Mouse (Mus musculus) Muller cell, postnatal 12 days (primary cell): ENCODE data around the gene Col6a3.

Source experiments
- DNase-seq: peaks from one replicate; pipeline ENCODE4 v3.0.0-alpha.2; 2015; ENCODE audit errors: inconsistent ontology term

Col6a3 gene

DNA sequence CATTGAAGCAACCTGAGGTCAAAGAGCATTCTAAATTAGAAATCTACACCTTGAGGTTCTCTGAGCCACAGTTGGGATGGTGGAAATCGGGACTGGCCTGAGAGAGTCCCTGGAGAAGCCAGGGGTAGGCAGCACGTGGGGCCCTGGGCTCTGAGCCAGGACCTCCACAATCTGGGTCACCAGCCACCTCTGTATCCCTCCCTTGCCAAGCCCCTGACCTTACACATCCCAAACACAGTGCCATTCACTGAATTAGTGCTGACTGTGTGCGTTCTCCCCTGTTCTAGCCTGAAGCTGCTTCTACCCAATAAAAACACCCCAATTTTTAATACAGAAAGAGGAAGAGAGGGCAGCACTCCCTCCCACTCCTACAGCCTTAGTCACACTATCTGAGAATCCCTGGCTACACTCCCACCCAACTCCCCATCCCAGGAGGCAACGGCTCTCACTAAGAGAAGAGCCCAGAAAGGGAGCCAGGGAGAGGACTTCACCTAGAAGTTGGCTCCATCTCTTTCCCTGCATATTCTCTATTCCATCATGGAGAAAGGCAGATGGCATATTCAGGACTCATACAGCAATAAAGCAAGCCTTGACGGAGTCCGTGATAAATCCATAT lies 46.4 kb downstream of the Col6a3 start:
- peak; percentile 67 for DNase-seq

DNA sequence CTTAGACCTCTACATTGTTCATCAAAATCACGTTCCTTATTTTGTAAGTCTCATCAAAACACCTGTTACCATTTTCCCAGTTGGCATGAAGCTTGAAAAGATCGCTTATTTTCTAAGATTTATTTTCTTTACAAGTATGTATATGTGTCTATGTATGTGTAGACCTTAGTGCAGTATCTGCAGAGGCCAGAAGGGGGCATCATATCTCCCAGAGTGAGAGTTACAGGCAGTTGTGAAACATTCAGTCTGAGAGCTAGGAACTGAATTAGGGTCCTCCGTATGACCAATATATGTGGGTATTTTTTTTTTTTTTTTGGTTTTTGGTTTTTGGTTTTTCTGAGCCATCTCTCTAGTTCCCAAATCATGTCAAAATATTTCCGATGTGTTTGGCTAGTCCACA lies 50.4 kb downstream of the Col6a3 start:
- no peak for DNase-seq

DNA sequence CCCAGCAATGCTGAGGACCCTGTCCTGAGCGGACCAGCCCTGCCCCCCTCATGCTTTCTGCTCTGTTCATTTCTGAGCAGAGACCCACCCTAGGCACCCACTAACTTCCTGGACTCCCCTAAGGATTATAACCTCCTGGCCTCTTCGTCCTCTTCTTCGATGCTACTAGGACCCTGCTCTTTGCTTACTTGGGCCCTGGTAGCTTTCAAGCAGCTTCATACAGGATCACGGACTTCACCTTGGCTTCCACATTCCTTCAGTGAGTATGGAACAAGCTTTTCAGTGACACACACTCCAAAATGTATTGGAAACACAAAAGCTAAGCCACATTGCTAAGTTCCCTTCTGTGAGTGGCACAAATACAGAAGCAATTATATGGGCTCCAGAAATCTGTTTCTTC lies 52.8 kb downstream of the Col6a3 start:
- no peak for DNase-seq

DNA sequence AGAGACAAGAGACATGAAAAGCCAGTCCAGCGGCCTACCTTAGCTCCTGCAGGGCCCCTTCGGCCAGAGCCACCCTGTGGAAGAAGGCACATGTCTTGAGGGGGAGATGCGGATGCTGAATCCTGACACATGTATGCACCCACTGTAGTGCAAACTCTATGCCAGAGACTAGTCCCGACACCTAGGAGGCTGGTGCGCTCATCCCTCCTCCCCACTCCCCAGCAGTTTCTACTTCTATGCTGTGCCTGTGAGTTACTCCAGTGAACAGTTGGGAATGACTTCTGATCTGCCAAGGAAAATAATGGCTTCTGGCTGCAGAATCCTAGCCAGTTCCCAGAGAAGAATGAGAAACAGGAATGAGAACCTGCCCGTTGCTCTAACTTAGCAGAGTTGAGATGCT lies 54.3 kb downstream of the Col6a3 start:
- no peak for DNase-seq

DNA sequence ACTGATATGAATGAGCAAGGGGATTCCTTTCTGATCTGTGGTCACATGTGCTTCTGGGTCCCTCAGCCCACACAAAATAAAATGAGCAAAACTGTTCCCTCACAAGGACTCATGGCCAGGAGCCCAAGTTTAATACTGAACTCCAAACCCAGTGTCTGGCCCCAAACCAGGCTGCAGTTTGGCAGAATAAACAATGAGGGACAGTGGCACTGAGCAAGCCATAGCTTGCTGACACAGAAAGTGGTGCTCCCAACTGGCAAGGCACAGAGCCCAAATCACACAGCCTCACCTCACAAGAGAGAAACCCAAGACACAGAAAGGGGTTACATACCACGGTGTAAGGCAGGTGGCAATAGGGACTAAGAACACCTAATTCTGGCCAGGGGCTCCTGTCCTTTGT lies 63.3 kb downstream of the Col6a3 start:
- peak; percentile 75 for DNase-seq

DNA sequence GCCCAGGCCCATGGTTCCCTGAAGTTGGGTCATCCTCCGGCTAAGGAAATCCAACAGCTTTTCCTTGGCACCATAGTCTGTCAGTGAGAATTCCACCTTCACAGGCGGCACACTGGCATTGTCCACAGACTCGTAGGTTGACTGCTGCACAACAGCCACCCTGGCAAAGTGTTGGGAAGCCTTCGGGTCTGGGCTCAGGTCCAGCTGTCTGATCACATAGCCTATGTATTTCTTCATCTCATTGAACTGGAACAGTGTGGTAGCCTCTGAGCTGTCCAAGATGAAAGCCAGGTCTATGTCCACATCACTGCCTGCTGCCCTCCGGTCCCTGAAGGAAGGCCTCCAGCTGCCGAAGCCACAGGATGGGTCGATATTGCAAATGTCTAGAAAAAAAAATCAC lies 64.7 kb downstream of the Col6a3 start:
- peak; percentile 88 for DNase-seq

DNA sequence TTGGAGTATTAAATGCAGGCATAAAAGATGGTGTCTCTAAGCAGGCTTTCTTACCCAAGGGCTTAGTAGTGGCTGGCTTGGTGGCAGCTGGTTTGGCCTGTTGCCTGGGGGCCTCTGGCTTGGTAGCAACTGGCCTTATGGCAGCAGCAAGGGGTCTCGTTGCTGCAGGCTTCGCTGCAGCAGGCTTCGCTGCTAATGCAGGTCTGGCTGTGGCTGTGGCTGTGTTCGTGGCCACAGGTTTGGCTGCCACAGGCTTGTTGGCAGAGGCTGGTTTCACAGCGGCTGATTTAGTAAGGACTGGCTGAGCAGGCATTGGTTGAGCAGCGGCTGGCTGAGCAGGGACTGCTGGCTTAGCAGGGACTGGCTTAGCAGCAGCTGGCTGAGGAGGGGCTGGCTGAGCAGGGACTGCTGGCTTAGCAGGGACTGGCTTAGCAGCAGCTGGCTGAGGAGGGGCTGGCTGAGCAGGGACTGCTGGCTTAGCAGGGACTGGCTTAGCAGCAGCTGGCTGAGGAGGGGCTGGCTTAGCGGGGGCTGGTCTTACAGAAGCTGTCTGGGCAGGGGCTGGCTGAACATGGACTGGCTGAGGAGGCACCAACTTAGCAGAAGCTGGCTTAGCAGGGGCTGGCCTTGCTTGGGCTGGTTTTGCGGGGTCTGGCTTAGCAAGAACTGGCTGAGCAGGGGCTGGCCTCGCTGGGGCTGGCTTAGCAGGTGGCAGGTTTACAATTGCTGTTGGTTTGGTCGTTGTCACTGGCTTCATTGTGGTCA lies 68.1 kb downstream of the Col6a3 start:
- DNase-seq, result peak; percentile 35

DNA sequence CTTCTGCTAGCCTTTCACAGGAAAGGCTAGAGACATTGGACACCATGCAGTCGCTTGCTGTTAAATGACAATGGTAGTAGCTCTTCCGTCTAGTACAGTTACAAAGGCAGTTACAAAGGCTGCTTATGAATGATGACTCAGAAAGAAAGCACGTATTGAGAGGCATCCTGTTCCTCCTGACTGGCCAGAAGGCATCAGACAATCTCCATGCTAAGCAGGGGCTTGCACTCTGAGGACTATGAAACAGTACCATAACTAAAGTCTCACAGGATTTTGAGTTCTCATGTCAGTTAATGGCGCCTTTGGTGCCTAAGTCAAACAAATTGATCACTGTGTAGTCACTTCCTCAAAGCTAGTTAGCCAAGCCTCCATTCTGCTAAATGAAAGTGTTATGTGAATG lies 72.6 kb downstream of the Col6a3 start:
- DNase-seq, result peak; percentile 72

DNA sequence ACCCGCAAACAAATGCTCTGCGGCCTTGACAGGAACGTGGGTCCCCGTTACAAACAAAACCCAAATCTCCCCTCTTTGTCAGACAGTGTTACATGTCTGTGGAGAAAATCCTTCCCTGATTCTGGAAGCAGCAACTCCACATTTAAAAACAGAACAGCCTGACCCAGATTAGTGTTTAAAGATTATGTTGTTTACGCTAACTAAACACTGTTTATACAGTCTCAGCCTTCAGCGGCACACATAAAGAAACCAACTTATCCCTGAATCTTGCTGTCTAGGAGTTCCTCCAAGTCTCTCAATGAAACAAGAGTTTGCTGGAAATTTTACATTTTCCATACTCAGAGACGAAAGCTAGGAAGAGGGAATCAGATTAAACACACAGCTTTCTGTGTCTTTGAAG lies 73.7 kb downstream of the Col6a3 start:
- no peak for DNase-seq

DNA sequence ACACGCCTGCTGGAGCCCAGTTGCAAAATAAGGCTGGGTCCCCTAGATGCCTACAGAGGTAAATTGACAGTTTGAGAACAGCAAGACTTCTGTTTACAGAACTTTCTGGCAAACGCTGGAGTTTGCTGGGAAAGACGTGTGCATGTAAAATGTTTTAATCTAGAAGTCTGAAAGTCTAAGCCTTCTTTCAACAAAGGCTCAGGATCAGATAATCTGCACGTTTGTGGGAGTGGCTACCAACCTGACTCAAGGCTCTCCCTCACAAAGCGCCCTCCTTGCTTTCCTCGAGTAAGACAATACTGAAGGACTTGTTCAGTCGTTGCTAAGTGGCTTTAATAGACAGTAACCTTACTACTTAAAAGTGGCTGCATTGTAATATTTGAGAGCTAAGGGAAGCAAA lies 74.5 kb downstream of the Col6a3 start:
- no peak for DNase-seq

DNA sequence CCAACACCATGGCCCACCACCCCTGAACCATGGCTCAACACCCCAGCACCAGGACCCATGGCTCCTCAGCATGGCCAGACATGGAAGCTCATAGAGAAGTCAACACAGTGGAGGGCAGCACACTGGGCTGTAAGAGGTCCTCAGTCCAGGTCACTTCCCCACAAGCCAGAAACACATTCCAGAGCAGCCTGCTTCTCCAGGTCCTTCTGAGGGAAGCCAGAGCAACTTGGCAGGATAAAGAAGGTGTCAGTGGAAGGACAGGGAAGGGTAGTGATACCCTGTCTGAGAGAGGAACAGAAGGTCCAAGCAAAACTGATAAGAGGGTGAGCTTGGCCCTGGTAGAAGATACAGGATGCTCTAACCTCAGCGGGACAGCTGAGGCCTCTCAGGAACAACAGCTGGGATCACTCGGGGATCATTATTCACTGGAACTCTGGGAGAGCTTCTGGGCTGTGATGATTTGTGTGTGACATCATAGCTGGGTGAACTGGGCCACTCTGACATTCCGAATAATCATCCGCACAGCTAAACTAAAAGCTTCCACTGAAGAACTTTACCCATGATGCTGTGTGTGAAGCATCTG lies 85.6 kb downstream of the Col6a3 start:
- DNase-seq, result no peak

DNA sequence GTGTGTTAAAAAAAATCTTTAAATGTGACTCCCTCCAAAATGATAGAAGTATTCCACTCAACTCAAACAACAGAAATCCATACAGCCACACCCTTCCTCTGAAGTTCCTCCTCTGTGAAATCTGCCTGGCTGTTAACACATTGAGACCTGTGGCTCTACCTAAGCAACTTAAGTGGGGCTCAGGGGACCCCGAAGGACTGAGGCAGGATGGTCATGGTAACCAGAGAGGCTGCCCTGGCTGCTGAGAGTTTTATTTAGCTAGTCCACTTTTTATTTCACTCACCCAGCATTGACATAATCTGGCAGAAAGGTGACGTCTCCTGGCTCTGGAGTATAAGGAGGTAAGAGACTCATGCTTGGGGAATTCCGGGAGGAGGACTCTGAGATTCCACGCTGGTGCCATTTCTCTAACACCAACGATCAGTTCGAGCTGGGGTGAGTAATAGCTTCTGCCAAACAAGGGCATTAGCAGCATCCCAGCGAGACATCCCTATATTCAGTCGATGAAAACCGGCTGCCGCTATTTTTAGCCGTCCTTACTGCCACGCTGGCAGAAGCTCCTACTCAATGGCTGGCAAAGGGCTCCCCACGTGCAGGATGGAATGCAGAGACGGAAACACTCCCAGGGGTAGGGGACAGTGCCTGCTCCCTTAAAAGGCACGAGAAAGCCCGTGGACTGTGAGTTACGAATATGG lies 89.8 kb downstream of the Col6a3 start:
- DNase-seq, result peak; percentile 79

DNA sequence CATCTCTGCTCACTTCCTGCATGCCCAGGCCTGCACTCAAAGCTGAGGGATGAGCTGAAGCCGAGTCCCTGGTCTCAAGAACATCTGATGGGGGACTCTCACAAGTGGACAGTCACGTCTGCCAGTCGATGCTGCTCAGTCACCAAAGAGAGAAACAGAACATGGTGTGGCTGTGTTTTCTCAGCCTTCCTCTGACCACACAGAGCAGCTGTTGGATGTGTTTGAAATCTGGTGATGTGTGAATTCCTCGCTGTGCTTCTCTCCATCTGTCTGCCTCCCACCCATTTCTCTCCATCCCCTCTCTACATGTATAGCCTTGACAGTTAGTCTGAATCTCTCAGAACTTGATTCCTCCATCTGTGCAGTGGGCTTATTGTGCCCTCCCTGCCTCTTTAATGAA lies 92.5 kb downstream of the Col6a3 start:
- no peak for DNase-seq

DNA sequence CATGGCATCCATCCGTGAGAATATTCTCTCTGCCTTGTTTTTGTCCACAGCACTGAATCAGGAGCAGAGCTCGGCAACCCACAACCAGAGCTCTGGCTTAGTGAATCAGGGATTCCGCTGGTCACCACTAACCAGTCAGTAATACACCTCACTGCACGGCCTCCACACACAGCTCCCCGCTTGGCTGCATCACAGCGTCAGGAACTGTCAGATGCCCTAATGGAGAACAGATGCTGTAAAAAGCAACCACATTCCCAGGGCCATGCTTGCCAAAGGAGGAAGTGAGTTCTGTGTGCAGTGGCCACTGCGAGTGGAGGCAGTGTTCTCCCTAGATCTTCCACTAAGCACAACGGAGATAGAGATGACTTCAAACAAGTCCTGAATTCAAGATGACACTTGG lies 93.6 kb downstream of the Col6a3 start:
- peak; percentile 54 for DNase-seq

DNA sequence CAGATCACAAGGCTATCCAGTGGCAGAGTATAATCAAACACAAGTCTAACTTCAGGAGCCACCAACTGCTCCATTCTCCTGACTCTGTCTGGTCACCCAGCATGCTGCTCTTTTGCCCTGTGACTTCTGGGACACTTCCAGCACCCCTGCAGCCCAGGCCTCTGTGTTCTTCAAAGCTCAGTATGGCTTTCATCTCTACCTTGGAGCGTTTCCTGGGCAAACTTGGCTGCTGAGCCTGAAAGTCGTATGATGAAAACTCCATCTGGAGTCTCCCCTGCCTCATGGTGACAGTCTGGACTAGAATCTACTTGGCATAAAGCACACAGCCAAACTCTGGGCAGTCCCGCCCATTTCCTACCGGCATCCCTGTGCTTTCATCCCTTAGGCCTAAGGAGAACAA lies 95.2 kb downstream of the Col6a3 start:
- no peak for DNase-seq

DNA sequence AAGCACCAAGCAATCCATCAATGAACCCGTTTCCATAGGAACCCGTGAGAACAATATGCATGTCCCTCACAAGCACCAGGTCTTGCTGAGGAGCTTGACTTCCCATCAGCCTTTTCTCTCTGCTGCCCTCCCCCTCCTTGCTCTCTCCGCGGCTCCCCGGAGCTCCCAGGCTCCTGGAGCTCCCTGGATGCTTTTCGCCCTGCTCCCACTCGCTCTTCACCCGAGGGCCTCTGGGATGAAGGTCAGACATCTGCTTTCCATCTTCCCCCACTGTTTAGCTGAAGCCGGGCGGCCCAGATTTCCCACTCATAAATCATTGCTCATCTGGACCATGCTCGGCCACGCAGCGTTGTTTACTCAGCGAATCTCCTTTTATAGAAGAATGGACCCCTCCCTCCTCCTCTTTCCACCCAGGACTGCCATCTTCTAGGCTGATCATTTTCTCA lies 99.8 kb downstream of the Col6a3 start:
- peak; percentile 39 for DNase-seq

DNA sequence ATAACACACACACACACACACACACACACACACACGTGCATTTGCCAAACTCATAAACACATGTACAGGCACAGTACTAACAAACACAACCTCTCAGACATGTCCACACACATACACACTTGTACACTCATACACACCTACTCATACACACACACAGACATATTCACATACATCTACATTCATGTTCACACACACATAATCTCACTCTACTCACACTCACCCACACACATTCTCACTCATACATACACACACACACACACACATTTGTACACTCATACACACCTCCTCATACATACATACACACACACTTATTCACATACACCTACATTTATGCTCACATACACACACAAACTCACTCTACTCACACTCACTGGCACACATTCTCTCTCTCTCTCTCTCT lies 100.3 kb downstream of the Col6a3 start:
- no peak for DNase-seq

DNA sequence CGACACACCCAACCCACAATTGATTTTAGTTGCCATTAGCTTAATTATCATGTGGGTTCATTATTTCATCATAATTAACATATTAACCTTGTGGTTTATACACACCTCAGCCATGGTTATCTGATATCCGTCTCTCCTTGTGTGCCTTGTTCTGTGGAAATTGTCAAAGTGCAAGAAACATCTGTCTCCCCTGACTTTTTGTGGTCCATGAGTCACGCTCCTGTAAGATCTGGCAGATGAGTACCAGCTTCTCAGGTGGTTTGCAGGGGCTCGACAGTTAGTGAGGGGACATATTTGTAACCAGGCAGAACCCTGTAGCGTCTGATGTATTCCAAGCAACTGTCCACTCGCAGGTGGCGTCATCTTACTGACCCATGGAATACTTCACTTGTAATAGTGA lies 101.1 kb downstream of the Col6a3 start:
- DNase-seq, result no peak

DNA sequence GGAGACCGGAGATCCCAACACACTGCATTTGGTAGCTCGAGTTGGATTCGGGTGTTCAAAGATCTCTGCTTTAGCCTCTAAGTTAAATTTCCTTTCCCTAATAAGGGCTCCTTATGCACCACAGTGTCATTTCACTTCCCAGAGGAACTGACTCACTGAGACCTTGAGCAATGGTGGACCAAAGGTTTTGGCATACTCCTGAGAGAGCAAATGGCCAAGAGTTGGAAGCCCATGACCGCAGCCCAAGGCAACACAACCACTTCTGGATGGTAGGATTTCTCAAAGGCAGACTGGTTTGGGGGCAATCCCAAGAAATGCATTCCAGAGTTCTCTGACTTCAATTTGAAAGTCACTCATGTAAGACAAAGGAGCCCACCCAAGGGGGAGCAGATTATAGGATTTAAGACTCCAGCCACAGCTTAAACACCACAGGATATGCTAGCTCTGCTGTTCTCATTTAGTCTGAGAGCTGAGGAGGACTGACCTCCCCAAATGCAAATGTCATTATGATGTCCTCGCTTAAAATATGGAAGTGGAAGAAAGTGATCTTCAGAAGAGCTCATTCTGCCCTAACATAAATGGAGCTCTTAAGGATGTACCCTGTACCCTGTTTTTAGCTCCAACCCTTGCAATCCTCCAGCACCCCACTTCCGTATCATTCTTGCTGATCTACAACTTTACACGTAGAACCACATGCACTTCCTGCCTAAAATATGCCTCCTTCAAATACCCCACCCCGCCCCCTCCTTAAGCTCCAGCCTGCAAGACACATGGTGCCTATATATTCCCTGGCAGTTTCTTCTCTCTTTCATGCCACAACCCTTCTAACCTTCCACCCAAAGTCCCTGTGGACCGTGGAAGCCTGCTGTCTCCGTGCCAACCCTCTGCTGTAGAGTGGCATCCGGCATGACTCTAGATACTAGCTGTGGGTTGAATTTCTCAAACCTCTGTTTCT lies 103.3 kb downstream of the Col6a3 start:
- DNase-seq, result no peak

DNA sequence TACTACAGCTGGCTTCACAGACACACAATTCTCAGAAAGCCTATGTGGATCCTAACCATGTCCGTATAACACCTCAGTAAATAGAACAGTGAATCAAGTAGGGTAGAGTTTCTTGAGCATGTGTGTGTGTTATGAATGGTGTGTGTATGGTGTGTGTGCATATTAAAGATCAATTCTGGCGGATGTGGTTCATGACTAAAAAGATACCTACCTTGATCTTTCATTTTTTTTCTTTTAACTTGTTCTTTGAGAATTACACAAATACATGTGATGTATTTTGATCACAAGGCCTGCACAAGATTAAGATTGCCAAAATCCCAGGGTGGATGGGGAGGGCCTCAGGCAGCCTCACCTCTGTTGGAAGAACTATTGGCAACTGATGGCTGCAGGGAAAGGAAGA lies 104.9 kb downstream of the Col6a3 start:
- no peak for DNase-seq

DNA sequence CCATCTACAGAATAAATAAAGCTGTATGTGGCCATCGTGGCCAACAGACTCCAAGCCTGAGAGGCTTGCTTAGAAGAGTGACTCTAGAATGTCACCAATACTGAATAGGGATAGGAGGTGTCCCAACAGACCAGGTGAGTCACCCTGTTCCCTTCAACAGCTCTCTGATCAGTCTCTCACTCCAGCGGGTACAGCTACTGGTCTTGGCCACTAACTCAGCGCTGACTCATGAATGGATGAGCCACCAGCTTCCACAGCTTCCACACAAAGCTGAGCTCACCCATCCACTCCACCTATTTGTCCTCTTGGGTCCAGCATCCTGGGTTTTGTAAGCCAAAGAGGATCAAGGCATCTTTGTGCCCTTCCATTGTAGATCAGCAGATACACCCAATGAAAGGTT lies 114.3 kb downstream of the Col6a3 start:
- peak; percentile 51 for DNase-seq

DNA sequence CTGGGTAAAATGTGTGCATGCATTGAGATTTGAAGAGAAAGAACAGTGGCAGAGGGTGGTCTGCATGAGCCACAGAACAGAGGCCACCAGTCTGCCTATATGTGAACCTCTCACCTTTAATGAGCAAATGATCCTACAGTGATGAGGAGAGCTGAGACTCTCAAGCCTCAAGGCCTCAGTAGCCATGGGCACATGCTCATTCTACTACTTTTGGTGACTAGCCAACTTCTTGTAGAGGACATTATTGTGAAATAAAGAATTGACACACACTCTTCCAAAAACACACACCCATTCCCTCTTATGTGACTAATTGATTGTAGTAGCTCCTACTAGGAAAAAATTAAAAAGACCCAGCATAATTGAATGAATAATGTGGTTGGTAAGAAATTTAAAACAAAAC lies 120.0 kb downstream of the Col6a3 start:
- no peak for DNase-seq
